In the genomic region with DNA sequence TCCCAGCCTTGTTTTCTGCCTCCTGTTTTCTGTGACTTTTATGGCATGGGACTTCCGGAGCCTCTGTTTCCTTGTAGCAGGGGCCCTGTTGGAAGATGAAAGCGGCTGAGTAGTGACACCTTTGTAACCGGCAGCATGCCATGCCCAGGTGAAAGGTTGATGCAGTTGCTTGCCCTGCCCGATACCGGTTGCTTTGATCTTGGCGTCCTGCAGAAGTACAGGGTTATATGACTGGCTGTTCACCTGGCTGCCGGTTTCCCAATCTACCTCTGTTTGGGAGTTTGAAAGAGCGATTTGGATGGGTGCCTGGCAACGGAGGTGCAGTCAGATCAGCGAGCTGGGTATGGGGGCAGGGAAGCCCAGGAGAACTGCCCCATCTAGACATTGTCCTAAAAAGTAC, we compare ENCODE assay signal across 26 mouse cellular contexts. TPM values are rescaled to one million over a fixed set of nuclear protein-coding genes. Genes with fewer than 3 reads are reported as not detected.
DNase-seq lines count a peak whose midpoint lies in the region; ATAC-seq and TF ChIP-seq lines count a peak whose summit lies in the region.
"Had no signal": no experiment of that assay in that cellular context is flagged by ENCODE, and none has a peak within 500 bp of the region (broad histone marks: within the 10 kb centered on the region; RNA-seq: fewer than 3 reads in every experiment).

No protein-coding gene starts in this region.

- 0 out of 2 replicates have a peak overlapping the region, but pooled peaks have one; percentile 8 for H3K9ac ChIP-seq in limb, embryonic 12.5 days (replicated peaks)
- H3K9ac ChIP-seq in midbrain, embryonic 15.5 days = no peak overlapping the region
- H3K9ac ChIP-seq in stomach, postnatal 0 days (ENCODE audit: low read length) = no peak overlapping the region
- H3K9ac ChIP-seq: forebrain, embryonic 13.5 days; forebrain, postnatal 0 days; heart, embryonic 13.5 days; hindbrain, embryonic 14.5 days had no signal

- no peak for ATAC-seq in limb, embryonic 12.5 days (ENCODE audit: insufficient number of reproducible peaks, insufficient read depth, low FRiP score, low TSS enrichment, low read depth)
- no peak for ATAC-seq in midbrain, embryonic 15.5 days (replicated peaks)
- peak; percentile 70 for ATAC-seq in stomach, postnatal 0 days (ENCODE audit: low FRiP score, low TSS enrichment)
- ATAC-seq: activated CD4-positive, CD25-positive, alpha-beta regulatory T cell, adult 4 months; forebrain, embryonic 13.5 days; forebrain, postnatal 0 days had no signal

- 72% methylated on average over 10 of the region's 10 CpGs for WGBS in limb, embryonic 12.5 days
- 77% methylated on average over 10 of the region's 10 CpGs for WGBS in limb, embryonic 10.5 days
- 89% methylated on average over 10 of the region's 10 CpGs for WGBS in midbrain, embryonic 10.5 days
- 89% methylated on average over 10 of the region's 10 CpGs for WGBS in midbrain, embryonic 15.5 days
- WGBS in large intestine, adult 2 months = 31% methylated on average over 10 of the region's 10 CpGs
- 55% methylated on average over 10 of the region's 10 CpGs for WGBS in stomach, postnatal 0 days

- H3K4me1 ChIP-seq in limb, embryonic 12.5 days (replicated peaks) = peaks cover 4% of the 10 kb centered on the region
- H3K4me1 ChIP-seq in limb, embryonic 10.5 days = peaks cover 22% of the 10 kb centered on the region
- peaks cover 55% of the 10 kb centered on the region for H3K4me1 ChIP-seq in midbrain, embryonic 10.5 days
- H3K4me1 ChIP-seq in midbrain, embryonic 15.5 days = peaks cover 30% of the 10 kb centered on the region
- no peaks in the 10 kb centered on the region for H3K4me1 ChIP-seq in stomach, postnatal 0 days (replicated peaks; ENCODE audit: control insufficient read depth, insufficient read depth)

- no peak overlapping the region for H3K27ac ChIP-seq in limb, embryonic 12.5 days
- no peak overlapping the region for H3K27ac ChIP-seq in limb, embryonic 10.5 days
- H3K27ac ChIP-seq in midbrain, embryonic 10.5 days (replicated peaks) = peak overlapping the region; percentile 13; the same call in 1 of the 2 replicates
- H3K27ac ChIP-seq in midbrain, embryonic 15.5 days = no peak overlapping the region
- H3K27ac ChIP-seq in stomach, postnatal 0 days (replicated peaks) = no peak overlapping the region
- no peak overlapping the region for H3K27ac ChIP-seq in gastrocnemius, adult 2 months
- H3K27ac ChIP-seq: forebrain, embryonic 10.5 days; forebrain, embryonic 13.5 days; heart, adult 2 months; heart, embryonic 10.5 days; heart, embryonic 13.5 days; hindbrain, embryonic 14.5 days had no signal

- no peak for TF ChIP-seq EP300 in stomach, postnatal 0 days (optimal IDR thresholded peaks at IDR 0.05)

- TF ChIP-seq CTCF in stomach, postnatal 0 days (IDR thresholded peaks at IDR 0.05; ENCODE audit: low read depth) = no peak
- no peak for TF ChIP-seq CTCF in gastrocnemius, adult 2 months (IDR thresholded peaks at IDR 0.05)

- H3K36me3 ChIP-seq in limb, embryonic 12.5 days = no peaks in the 10 kb centered on the region
- H3K36me3 ChIP-seq in limb, embryonic 10.5 days = no peaks in the 10 kb centered on the region
- no peaks in the 10 kb centered on the region for H3K36me3 ChIP-seq in midbrain, embryonic 10.5 days
- H3K36me3 ChIP-seq in midbrain, embryonic 15.5 days (replicated peaks) = no peaks in the 10 kb centered on the region
- no peaks in the 10 kb centered on the region for H3K36me3 ChIP-seq in stomach, postnatal 0 days (ENCODE audit: control insufficient read depth, insufficient read depth, low read length)
- H3K36me3 ChIP-seq: forebrain, embryonic 10.5 days; heart, embryonic 10.5 days; heart, embryonic 13.5 days had no signal

- no peak for DNase-seq in limb, embryonic 10.5 days (ENCODE audit: low spot score)
- DNase-seq in midbrain, embryonic 10.5 days (ENCODE audit: low spot score) = no peak
- DNase-seq in large intestine, adult 2 months (ENCODE audit: low read depth, low spot score) = peak; percentile 88
- peak; percentile 71 for DNase-seq in stomach, postnatal 0 days (ENCODE audit: low spot score)
- DNase-seq in urinary bladder, postnatal 36 days (ENCODE audit: low spot score in 2 of 2) = no peak
- DNase-seq in gastrocnemius, adult 2 months = no peak
- DNase-seq: adrenal gland, adult 8-10 months; adrenal gland, postnatal 25 days; cerebellum, adult 11-12 months; cerebellum, adult 8-10 months; cerebellum, postnatal 10 days; cerebellum, postnatal 36 days; forebrain, postnatal 0 days; gastrocnemius, postnatal 36 days; heart, adult 2 months; heart, postnatal 14 days; heart, postnatal 4 days had no signal

- no peak overlapping the region for H3K4me2 ChIP-seq in limb, embryonic 12.5 days
- H3K4me2 ChIP-seq in midbrain, embryonic 15.5 days = no peak overlapping the region
- no peak overlapping the region for H3K4me2 ChIP-seq in stomach, postnatal 0 days (replicated peaks; ENCODE audit: low read depth)
- H3K4me2 ChIP-seq: forebrain, embryonic 13.5 days; heart, embryonic 13.5 days; hindbrain, embryonic 14.5 days had no signal

- H3K9me3 ChIP-seq in limb, embryonic 12.5 days = no peaks in the 10 kb centered on the region
- H3K9me3 ChIP-seq in limb, embryonic 10.5 days (replicated peaks) = no peaks in the 10 kb centered on the region
- no peaks in the 10 kb centered on the region for H3K9me3 ChIP-seq in midbrain, embryonic 10.5 days (replicated peaks)
- no peaks in the 10 kb centered on the region for H3K9me3 ChIP-seq in midbrain, embryonic 15.5 days
- H3K9me3 ChIP-seq in stomach, postnatal 0 days (ENCODE audit: control insufficient read depth, low read length) = no peaks in the 10 kb centered on the region
- H3K9me3 ChIP-seq: forebrain, embryonic 10.5 days; forebrain, embryonic 13.5 days; heart, embryonic 10.5 days; heart, embryonic 13.5 days had no signal

- no peak overlapping the region for H3K4me3 ChIP-seq in limb, embryonic 12.5 days (replicated peaks)
- no peak overlapping the region for H3K4me3 ChIP-seq in limb, embryonic 10.5 days
- H3K4me3 ChIP-seq in midbrain, embryonic 10.5 days = no peak overlapping the region
- no peak overlapping the region for H3K4me3 ChIP-seq in midbrain, embryonic 15.5 days
- no peak overlapping the region for H3K4me3 ChIP-seq in stomach, postnatal 0 days (ENCODE audit: low read depth, low read length)
- no peak overlapping the region for H3K4me3 ChIP-seq in gastrocnemius, adult 2 months
- H3K4me3 ChIP-seq: forebrain, embryonic 10.5 days; forebrain, embryonic 13.5 days; heart, adult 2 months; heart, embryonic 10.5 days; heart, embryonic 13.5 days had no signal

- intact Hi-C loops in gastrocnemius, adult 2 months (cut with DNase I) = loop anchor here (5.0 kb wide), 1 partner anchor 146 kb away; no protein-coding TSS in a partner anchor

- peaks cover 23% of the 10 kb centered on the region for H3K27me3 ChIP-seq in limb, embryonic 12.5 days
- H3K27me3 ChIP-seq in limb, embryonic 10.5 days (ENCODE audit: low read depth, poor library complexity, severe bottlenecking) = peaks cover 31% of the 10 kb centered on the region
- H3K27me3 ChIP-seq in midbrain, embryonic 10.5 days (ENCODE audit: low read depth, poor library complexity, severe bottlenecking) = peaks cover 28% of the 10 kb centered on the region
- H3K27me3 ChIP-seq in midbrain, embryonic 15.5 days (replicated peaks) = no peaks in the 10 kb centered on the region
- no peaks in the 10 kb centered on the region for H3K27me3 ChIP-seq in stomach, postnatal 0 days (ENCODE audit: control insufficient read depth, insufficient read depth, low read length)

RNA-seq across cellular contexts. Expression of gene Ephb2, which starts 7.0 kb away (rescaled TPM):
- polyA plus RNA-seq in limb, embryonic 12.5 days (2016; fragmentation: Nextera tagmentation; extraction: Ambion mirVana) = 13.7 and 16.9 TPM in 2 replicates
- 9.6 and 10.8 TPM in 2 replicates for polyA plus RNA-seq in limb, embryonic 10.5 days (2016; fragmentation: Nextera tagmentation; extraction: Ambion mirVana)
- polyA plus RNA-seq in midbrain, embryonic 10.5 days (2016; fragmentation: Nextera tagmentation; extraction: Ambion mirVana) = 15.6 and 20.9 TPM in 2 replicates
- 31.0 and 31.7 TPM in 2 replicates for polyA plus RNA-seq in midbrain, embryonic 15.5 days (2015; fragmentation: Nextera tagmentation; extraction: Ambion mirVana)
- polyA plus RNA-seq in large intestine, adult 2 months (2012; rRNA removed) = 26.2 and 47.4 TPM in 2 replicates
- 2.3 and 2.5 TPM in 2 replicates for polyA plus RNA-seq in stomach, postnatal 0 days (2015; fragmentation: Nextera tagmentation; extraction: Ambion mirVana)
- total RNA-seq in gastrocnemius, adult 2 months (2021) = 1 to 10 TPM in 1 of 2 experiments, under 1 TPM in 1; 0.26 to 1.9 TPM
- polyA plus RNA-seq: activated CD4-positive, CD25-positive, alpha-beta regulatory T cell, adult 4 months had no signal

RNA-seq across cellular contexts. Expression of gene C1qb, which starts 43.2 kb away (rescaled TPM):
- 17.7 and 20.9 TPM in 2 replicates for polyA plus RNA-seq in limb, embryonic 12.5 days (2016; fragmentation: Nextera tagmentation; extraction: Ambion mirVana)
- polyA plus RNA-seq in limb, embryonic 10.5 days (2016; fragmentation: Nextera tagmentation; extraction: Ambion mirVana) = 10.6 TPM in 2 replicates
- polyA plus RNA-seq in midbrain, embryonic 10.5 days (2016; fragmentation: Nextera tagmentation; extraction: Ambion mirVana) = 20.6 and 32.4 TPM in 2 replicates
- polyA plus RNA-seq in midbrain, embryonic 15.5 days (2015; fragmentation: Nextera tagmentation; extraction: Ambion mirVana) = 39.7 and 49.0 TPM in 2 replicates
- polyA plus RNA-seq in large intestine, adult 2 months (2012; rRNA removed) = 112 and 139 TPM in 2 replicates
- polyA plus RNA-seq in stomach, postnatal 0 days (2015; fragmentation: Nextera tagmentation; extraction: Ambion mirVana) = 79.6 and 80.6 TPM in 2 replicates
- 10 to 100 TPM in 1 of 2 experiments, 1 to 10 TPM in 1; 8.4 to 18.3 TPM for total RNA-seq in gastrocnemius, adult 2 months (2021)
- total RNA-seq: ES-E14 had no signal

RNA-seq across cellular contexts. Expression of gene C1qc, which starts 50.1 kb away (rescaled TPM):
- polyA plus RNA-seq in limb, embryonic 12.5 days (2016; fragmentation: Nextera tagmentation; extraction: Ambion mirVana) = 11.9 and 12.8 TPM in 2 replicates
- polyA plus RNA-seq in limb, embryonic 10.5 days (2016; fragmentation: Nextera tagmentation; extraction: Ambion mirVana) = 2.8 and 5.9 TPM in 2 replicates
- polyA plus RNA-seq in midbrain, embryonic 10.5 days (2016; fragmentation: Nextera tagmentation; extraction: Ambion mirVana) = 7.1 and 12.9 TPM in 2 replicates
- polyA plus RNA-seq in midbrain, embryonic 15.5 days (2015; fragmentation: Nextera tagmentation; extraction: Ambion mirVana) = 21.7 and 28.4 TPM in 2 replicates
- 90.7 and 119 TPM in 2 replicates for polyA plus RNA-seq in large intestine, adult 2 months (2012; rRNA removed)
- polyA plus RNA-seq in stomach, postnatal 0 days (2015; fragmentation: Nextera tagmentation; extraction: Ambion mirVana) = 48.6 and 49.4 TPM in 2 replicates
- total RNA-seq in gastrocnemius, adult 2 months (2021) = 10 to 100 TPM in 1 of 2 experiments, 1 to 10 TPM in 1; 7.6 to 15.4 TPM
- total RNA-seq: ES-E14 had no signal

RNA-seq across cellular contexts. Expression of gene C1qa, which starts 55.8 kb away (rescaled TPM):
- polyA plus RNA-seq in limb, embryonic 12.5 days (2016; fragmentation: Nextera tagmentation; extraction: Ambion mirVana) = 11.4 and 11.9 TPM in 2 replicates
- 2.4 and 3.8 TPM in 2 replicates for polyA plus RNA-seq in limb, embryonic 10.5 days (2016; fragmentation: Nextera tagmentation; extraction: Ambion mirVana)
- polyA plus RNA-seq in midbrain, embryonic 10.5 days (2016; fragmentation: Nextera tagmentation; extraction: Ambion mirVana) = 4.9 and 9.1 TPM in 2 replicates
- 25.1 and 33.3 TPM in 2 replicates for polyA plus RNA-seq in midbrain, embryonic 15.5 days (2015; fragmentation: Nextera tagmentation; extraction: Ambion mirVana)
- 94.7 and 103 TPM in 2 replicates for polyA plus RNA-seq in large intestine, adult 2 months (2012; rRNA removed)
- 49.7 and 53.0 TPM in 2 replicates for polyA plus RNA-seq in stomach, postnatal 0 days (2015; fragmentation: Nextera tagmentation; extraction: Ambion mirVana)
- 10 to 100 TPM in 1 of 2 experiments, 1 to 10 TPM in 1; 7.0 to 15.8 TPM for total RNA-seq in gastrocnemius, adult 2 months (2021)
- total RNA-seq: ES-E14 had no signal

Comparison
In these comparisons a context has a peak if more than half of its experiments do, and no peak if none do; other contexts are left out.
1. DNase-seq: peak in large intestine, adult 2 months (single experiment) and stomach, postnatal 0 days (single experiment); none in limb, embryonic 10.5 days (single experiment), midbrain, embryonic 10.5 days (single experiment), urinary bladder, postnatal 36 days (0 of 2) and gastrocnemius, adult 2 months (single experiment).